Mouse (Mus musculus): ENCODE measurements at regions not wholly inside any gene's neighbourhood (a gene's known extent, or its start where the extent isn't known, plus 50 kb on each side); places are given as distances from the start of the nearest gene placed in this dataset.
A peak's percentile ranks its signal among the peaks of the same experiment; 100 is the strongest.

GRCm38 (mm10) chr9:87405115-87405720 lies 149.9 kb upstream of the Cep162 start:
- no peaks in the 10 kb centered on the region for H3K36me3 ChIP-seq (ENCODE audit: control insufficient read depth, insufficient read depth, low read length)
- no peaks in the 10 kb centered on the region for H3K27me3 ChIP-seq (replicated peaks; ENCODE audit: control insufficient read depth, insufficient read depth, low read length)
- no peak overlapping the region for H3K9ac ChIP-seq (ENCODE audit: low read depth, low read length)
- WGBS, result 86% methylated on average over 7 of the region's 7 CpGs
- H3K27ac ChIP-seq (replicated peaks; ENCODE audit: low read depth, low read length), result no peak overlapping the region
- DNase-seq (ENCODE audit: low spot score), result no peak
- H3K9me3 ChIP-seq (ENCODE audit: control insufficient read depth, low read length), result no peaks in the 10 kb centered on the region
- H3K4me3 ChIP-seq (ENCODE audit: low read depth, low read length), result no peak overlapping the region
- no peak for ATAC-seq (ENCODE audit: low read depth)
- 0 out of 2 replicates have a peak, but pooled peaks cover 3% of the 10 kb centered on the region for H3K4me1 ChIP-seq (ENCODE audit: control insufficient read depth, insufficient read depth, low read length)
- H3K4me2 ChIP-seq (ENCODE audit: low read depth, low read length), result no peak overlapping the region

GRCm38 (mm10) chr9:87402010-87402409 lies 146.7 kb upstream of the Cep162 start:
- Histone ChIP-seq H3K27me3 (replicated peaks; ENCODE audit: control insufficient read depth, insufficient read depth, low read length) (no peaks in the 10 kb centered on the region), H3K4me2 (ENCODE audit: low read depth, low read length) (no peak overlapping the region), H3K4me1 (ENCODE audit: control insufficient read depth, insufficient read depth, low read length) (0 out of 2 replicates have a peak, but pooled peaks cover 3% of the 10 kb centered on the region), H3K36me3 (ENCODE audit: control insufficient read depth, insufficient read depth, low read length) (no peaks in the 10 kb centered on the region), H3K9ac (ENCODE audit: low read depth, low read length) (no peak overlapping the region), H3K27ac (replicated peaks; ENCODE audit: low read depth, low read length) (no peak overlapping the region), H3K9me3 (ENCODE audit: control insufficient read depth, low read length) (0 out of 2 replicates have a peak, but pooled peaks cover 4% of the 10 kb centered on the region), H3K4me3 (ENCODE audit: low read depth, low read length) (no peak overlapping the region)
- no peak for ATAC-seq (ENCODE audit: low read depth)
- 77% methylated on average over 3 of the region's 3 CpGs for WGBS
- DNase-seq (ENCODE audit: low spot score), result no peak

GRCm38 (mm10) chr9:87387516-87387915 lies 132.2 kb upstream of the Cep162 start:
- no peak overlapping the region for H3K9ac ChIP-seq (ENCODE audit: low read depth, low read length)
- WGBS, result 31% methylated on average over 5 of the region's 5 CpGs
- 0 out of 2 replicates have a peak, but pooled peaks cover 2% of the 10 kb centered on the region for H3K4me1 ChIP-seq (ENCODE audit: control insufficient read depth, insufficient read depth, low read length)
- DNase-seq (ENCODE audit: low spot score) (peak; percentile 63), ATAC-seq (ENCODE audit: low read depth) (peak; percentile 22; the same call in 1 of the 2 replicates)
- no peaks in the 10 kb centered on the region for H3K27me3 ChIP-seq (replicated peaks; ENCODE audit: control insufficient read depth, insufficient read depth, low read length)
- no peak overlapping the region for H3K4me3 ChIP-seq (ENCODE audit: low read depth, low read length)
- H3K27ac ChIP-seq (replicated peaks; ENCODE audit: low read depth, low read length), result no peak overlapping the region
- no peaks in the 10 kb centered on the region for H3K36me3 ChIP-seq (ENCODE audit: control insufficient read depth, insufficient read depth, low read length)
- no peaks in the 10 kb centered on the region for H3K9me3 ChIP-seq (ENCODE audit: control insufficient read depth, low read length)
- no peak overlapping the region for H3K4me2 ChIP-seq (ENCODE audit: low read depth, low read length)

GRCm38 (mm10) chr9:87383513-87383912 lies 128.2 kb upstream of the Cep162 start:
- 81% methylated on average over 3 of the region's 3 CpGs for WGBS
- Histone ChIP-seq H3K27ac (replicated peaks; ENCODE audit: low read depth, low read length) (no peak overlapping the region), H3K9me3 (ENCODE audit: control insufficient read depth, low read length) (no peaks in the 10 kb centered on the region), H3K9ac (ENCODE audit: low read depth, low read length) (no peak overlapping the region), H3K27me3 (replicated peaks; ENCODE audit: control insufficient read depth, insufficient read depth, low read length) (no peaks in the 10 kb centered on the region), H3K36me3 (ENCODE audit: control insufficient read depth, insufficient read depth, low read length) (no peaks in the 10 kb centered on the region), H3K4me2 (ENCODE audit: low read depth, low read length) (no peak overlapping the region), H3K4me1 (ENCODE audit: control insufficient read depth, insufficient read depth, low read length) (0 out of 2 replicates have a peak, but pooled peaks cover 2% of the 10 kb centered on the region), H3K4me3 (ENCODE audit: low read depth, low read length) (no peak overlapping the region)
- no peak for ATAC-seq (ENCODE audit: low read depth)
- no peak for DNase-seq (ENCODE audit: low spot score)

GRCm38 (mm10) chr9:87377921-87378320 lies 122.6 kb upstream of the Cep162 start:
- no peak for ATAC-seq (ENCODE audit: low read depth)
- no peaks in the 10 kb centered on the region for H3K36me3 ChIP-seq (ENCODE audit: control insufficient read depth, insufficient read depth, low read length)
- no peak overlapping the region for H3K4me2 ChIP-seq (ENCODE audit: low read depth, low read length)
- 54% methylated on average over 7 of the region's 7 CpGs for WGBS
- H3K27me3 ChIP-seq (replicated peaks; ENCODE audit: control insufficient read depth, insufficient read depth, low read length), result no peaks in the 10 kb centered on the region
- no peak overlapping the region for H3K9ac ChIP-seq (ENCODE audit: low read depth, low read length)
- H3K4me3 ChIP-seq (ENCODE audit: low read depth, low read length), result no peak overlapping the region
- H3K27ac ChIP-seq (replicated peaks; ENCODE audit: low read depth, low read length), result no peak overlapping the region
- DNase-seq (ENCODE audit: low spot score), result no peak
- no peaks in the 10 kb centered on the region for H3K9me3 ChIP-seq (ENCODE audit: control insufficient read depth, low read length)
- no peaks in the 10 kb centered on the region for H3K4me1 ChIP-seq (ENCODE audit: control insufficient read depth, insufficient read depth, low read length)

GRCm38 (mm10) chr9:87376731-87377310 lies 121.5 kb upstream of the Cep162 start:
- Histone ChIP-seq H3K4me1 (ENCODE audit: control insufficient read depth, insufficient read depth, low read length) (0 out of 2 replicates have a peak, but pooled peaks cover 4% of the 10 kb centered on the region), H3K9me3 (ENCODE audit: control insufficient read depth, low read length) (no peaks in the 10 kb centered on the region), H3K27me3 (replicated peaks; ENCODE audit: control insufficient read depth, insufficient read depth, low read length) (no peaks in the 10 kb centered on the region), H3K36me3 (ENCODE audit: control insufficient read depth, insufficient read depth, low read length) (no peaks in the 10 kb centered on the region), H3K4me2 (ENCODE audit: low read depth, low read length) (no peak overlapping the region), H3K4me3 (ENCODE audit: low read depth, low read length) (no peak overlapping the region), H3K27ac (replicated peaks; ENCODE audit: low read depth, low read length) (no peak overlapping the region), H3K9ac (ENCODE audit: low read depth, low read length) (no peak overlapping the region)
- WGBS, result 51% methylated on average over 10 of the region's 10 CpGs
- DNase-seq (ENCODE audit: low spot score) (no peak), ATAC-seq (ENCODE audit: low read depth) (no peak)

- Histone ChIP-seq H3K4me2 (ENCODE audit: low read depth, low read length) (no peak overlapping the region), H3K36me3 (ENCODE audit: control insufficient read depth, insufficient read depth, low read length) (no peaks in the 10 kb centered on the region), H3K4me3 (ENCODE audit: low read depth, low read length) (no peak overlapping the region), H3K4me1 (ENCODE audit: control insufficient read depth, insufficient read depth, low read length) (peaks cover 4% of the 10 kb centered on the region; the same call in 1 of the 2 replicates), H3K27ac (replicated peaks; ENCODE audit: low read depth, low read length) (no peak overlapping the region), H3K9ac (ENCODE audit: low read depth, low read length) (no peak overlapping the region), H3K27me3 (replicated peaks; ENCODE audit: control insufficient read depth, insufficient read depth, low read length) (no peaks in the 10 kb centered on the region), H3K9me3 (ENCODE audit: control insufficient read depth, low read length) (no peaks in the 10 kb centered on the region)
- WGBS, result 27% methylated on average over 4 of the region's 4 CpGs
- ATAC-seq (ENCODE audit: low read depth) (no peak), DNase-seq (ENCODE audit: low spot score) (peak; percentile 45)
These were observed 117.0 kb upstream of the Cep162 start for GRCm38 (mm10) chr9:87372251-87372905.

GRCm38 (mm10) chr9:87369059-87369458 lies 113.7 kb upstream of the Cep162 start:
- Histone ChIP-seq H3K27ac (replicated peaks; ENCODE audit: low read depth, low read length) (no peak overlapping the region), H3K4me1 (ENCODE audit: control insufficient read depth, insufficient read depth, low read length) (peaks cover 4% of the 10 kb centered on the region; the same call in 1 of the 2 replicates), H3K4me3 (ENCODE audit: low read depth, low read length) (no peak overlapping the region), H3K27me3 (replicated peaks; ENCODE audit: control insufficient read depth, insufficient read depth, low read length) (no peaks in the 10 kb centered on the region), H3K9me3 (ENCODE audit: control insufficient read depth, low read length) (no peaks in the 10 kb centered on the region), H3K9ac (ENCODE audit: low read depth, low read length) (no peak overlapping the region), H3K4me2 (ENCODE audit: low read depth, low read length) (no peak overlapping the region), H3K36me3 (ENCODE audit: control insufficient read depth, insufficient read depth, low read length) (no peaks in the 10 kb centered on the region)
- WGBS, result 41% methylated on average over 4 of the region's 4 CpGs
- DNase-seq (ENCODE audit: low spot score), result no peak
- no peak for ATAC-seq (ENCODE audit: low read depth)

Measured in embryonic facial prominence, embryonic 14.5 days (tissue).